Mouse (Mus musculus) midbrain, embryonic 12.5 days (tissue): ENCODE results near the gene Mcm3. TPM values are rescaled to one million over a fixed set of nuclear protein-coding genes. Genes with fewer than 3 reads are reported as not detected.

Experiments used
- ATAC-seq: fragments of 200-750 bp; cut with Nextera tagmentation; 2 replicates; pipeline ENCODE4 v1.8.0; 2017; ENCODE audit warnings: low read depth, moderate TSS enrichment, moderate library complexity; ENCODE audit not compliant: low FRiP score
- H3K27ac ChIP-seq: fragments of 300-500 bp; sonication (generic); replicated peaks from 2 replicates; pipeline ENCODE4 v1.5.1; 2016; ENCODE audit warnings: mild to moderate bottlenecking
- H3K27me3 ChIP-seq: fragments of 300-500 bp; sonication (generic); 2 replicates; pipeline ENCODE4 v1.6.1; 2016; ENCODE audit warnings: mild to moderate bottlenecking
- H3K36me3 ChIP-seq: fragments of 300-500 bp; sonication (generic); 2 replicates; pipeline ENCODE4 v1.6.1; 2016
- H3K4me1 ChIP-seq: fragments of 300-500 bp; sonication (generic); 2 replicates; pipeline ENCODE4 v1.6.1; 2016
- H3K4me2 ChIP-seq: fragments of 300-500 bp; sonication (generic); replicated peaks from 2 replicates; pipeline ENCODE4 v1.6.1; 2016; ENCODE audit warnings: mild to moderate bottlenecking, moderate library complexity
- H3K4me3 ChIP-seq: fragments of 300-500 bp; sonication (generic); 2 replicates; pipeline ENCODE4 v1.5.1; 2016; ENCODE audit warnings: mild to moderate bottlenecking
- H3K9ac ChIP-seq: fragments of 300-500 bp; sonication (generic); replicated peaks from 2 replicates; pipeline ENCODE4 v1.6.1; 2016; ENCODE audit warnings: mild to moderate bottlenecking, moderate library complexity
- H3K9me3 ChIP-seq: fragments of 300-500 bp; sonication (generic); 2 replicates; pipeline ENCODE4 v1.6.1; 2016; ENCODE audit warnings: mild to moderate bottlenecking
- WGBS: fragments of 180-500 bp; shearing (Covaris S2); methylation state at CpG from one replicate; pipeline ENCODE4 v1.1.7; 2016; 5-methylcytosine and 5-hydroxymethylcytosine counted together
- polyA plus RNA-seq: library from polyadenylated mRNA; unstranded; fragments of >200 nt; fragmentation: Nextera tagmentation; extraction: Ambion mirVana; gene quantifications from 2 replicates; pipeline ENCODE4 v1.2.1, GENCODE M21; 2016

Mcm3 gene
- polyA plus RNA-seq, 1 experiment from 2014 or later = 118 TPM

DNA sequence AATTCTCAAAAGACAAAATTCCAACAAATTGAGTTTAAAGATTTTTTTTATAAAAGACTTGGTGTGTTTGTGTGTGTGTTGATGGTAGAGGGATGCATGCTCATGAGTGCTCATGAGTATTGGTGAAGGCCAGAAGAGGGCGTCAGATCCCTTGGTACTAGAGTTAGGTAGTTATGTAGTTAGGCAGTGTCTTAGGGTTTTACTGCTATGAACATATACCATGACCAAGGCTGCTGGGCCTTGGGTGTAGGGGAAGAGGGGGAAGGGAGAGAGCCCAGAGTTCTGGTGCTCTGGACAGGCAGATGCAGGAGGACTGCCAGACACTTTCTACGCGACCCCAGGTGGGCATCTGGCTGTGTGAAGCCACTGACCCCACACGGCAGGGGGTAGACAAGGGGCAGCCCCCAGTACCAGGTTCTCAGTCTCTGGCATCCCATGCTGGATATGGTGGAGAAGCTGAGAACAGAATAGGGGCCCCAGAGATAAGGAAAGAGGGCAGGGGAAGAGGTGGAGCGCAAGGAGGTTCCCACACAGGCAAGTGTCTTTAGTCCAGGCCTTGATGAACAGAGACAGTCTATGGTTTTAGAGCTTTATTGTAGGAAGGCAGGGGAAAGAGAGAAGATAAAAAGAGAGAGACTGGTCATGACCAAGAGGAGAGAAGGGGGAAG is 12.5 kb upstream of the Mcm3 start:
- no peak overlapping the region for H3K4me2 ChIP-seq
- no peaks in the 10 kb centered on the region for H3K27me3 ChIP-seq
- ATAC-seq = no peak
- 81% methylated on average over 5 of the region's 5 CpGs for WGBS
- no peaks in the 10 kb centered on the region for H3K4me1 ChIP-seq
- no peak overlapping the region for H3K4me3 ChIP-seq
- no peaks in the 10 kb centered on the region for H3K36me3 ChIP-seq
- no peak overlapping the region for H3K9ac ChIP-seq
- H3K27ac ChIP-seq = no peak overlapping the region
- no peaks in the 10 kb centered on the region for H3K9me3 ChIP-seq

DNA sequence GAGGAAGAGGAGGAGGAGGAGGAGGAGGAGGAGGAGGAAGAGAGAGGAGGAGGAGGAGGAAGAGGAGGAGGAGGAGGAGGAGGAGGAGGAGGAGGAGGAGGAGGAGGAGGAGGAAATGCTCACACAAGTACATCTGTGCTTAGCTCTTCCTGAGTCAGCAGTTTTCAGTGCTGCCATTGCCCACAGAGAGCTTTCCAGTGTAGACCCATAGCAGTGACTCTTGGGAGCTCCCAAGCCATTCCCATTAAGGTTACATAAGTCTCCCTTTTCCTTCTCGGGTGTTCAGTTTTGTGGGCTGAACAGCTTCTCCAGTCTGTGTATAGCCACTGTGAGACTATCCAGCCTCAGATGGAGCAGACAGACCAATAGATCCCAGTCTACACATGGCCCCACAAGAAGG is 10.4 kb upstream of the Mcm3 start:
- H3K27me3 ChIP-seq = no peaks in the 10 kb centered on the region
- no peaks in the 10 kb centered on the region for H3K9me3 ChIP-seq
- WGBS = 100% methylated on average over 1 of the region's 1 CpGs
- no peak for ATAC-seq
- H3K4me3 ChIP-seq = no peak overlapping the region
- H3K4me2 ChIP-seq = no peak overlapping the region
- H3K4me1 ChIP-seq = no peaks in the 10 kb centered on the region
- H3K36me3 ChIP-seq = no peaks in the 10 kb centered on the region
- no peak overlapping the region for H3K9ac ChIP-seq
- H3K27ac ChIP-seq = no peak overlapping the region

DNA sequence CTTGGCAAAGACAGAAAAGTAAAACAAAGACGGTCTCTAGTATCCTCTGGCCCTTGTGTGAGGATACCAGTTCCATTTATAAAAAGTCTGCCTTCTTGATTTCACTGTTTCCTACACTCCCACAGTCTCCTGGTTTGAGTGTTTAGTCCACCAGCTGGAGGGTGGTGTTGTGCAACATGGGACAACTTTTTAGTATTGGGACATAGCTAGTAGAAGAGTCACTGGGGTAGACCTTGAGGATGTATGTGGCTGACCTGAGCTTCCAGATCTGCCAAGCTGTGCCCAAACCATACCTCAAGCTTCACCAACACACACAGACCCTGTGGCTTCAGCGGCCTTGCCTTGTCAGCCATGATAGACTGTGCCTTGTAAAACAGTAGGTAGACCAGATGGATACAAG is 7.9 kb upstream of the Mcm3 start:
- no peak overlapping the region for H3K27ac ChIP-seq
- H3K4me2 ChIP-seq = no peak overlapping the region
- no peak for ATAC-seq
- no peaks in the 10 kb centered on the region for H3K4me1 ChIP-seq
- H3K9me3 ChIP-seq = no peaks in the 10 kb centered on the region
- no peaks in the 10 kb centered on the region for H3K36me3 ChIP-seq
- no peak overlapping the region for H3K9ac ChIP-seq
- WGBS = 97% methylated on average over 2 of the region's 2 CpGs
- H3K27me3 ChIP-seq = no peaks in the 10 kb centered on the region
- H3K4me3 ChIP-seq = no peak overlapping the region

DNA sequence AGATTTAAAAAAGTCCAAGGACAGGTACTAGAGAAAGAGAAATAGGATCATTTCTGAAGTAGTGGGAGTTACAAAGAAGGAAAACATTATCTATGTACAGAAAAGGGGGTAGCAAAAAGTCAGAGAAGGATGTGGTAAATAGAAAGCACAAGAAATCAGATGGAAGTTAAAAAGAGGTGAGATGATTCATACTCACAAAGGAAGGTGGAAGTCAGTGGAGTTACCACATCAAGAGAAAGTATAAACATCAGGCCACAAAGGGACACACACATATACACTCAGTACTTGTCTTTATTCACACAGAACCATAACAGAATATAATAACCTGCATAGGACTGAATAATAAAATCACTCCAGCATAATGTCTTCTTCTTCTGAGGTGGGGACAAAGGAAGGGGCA is 4.9 kb upstream of the Mcm3 start:
- Histone ChIP-seq H3K27ac (no peak overlapping the region), H3K4me3 (no peak overlapping the region), H3K27me3 (no peaks in the 10 kb centered on the region), H3K36me3 (no peaks in the 10 kb centered on the region), H3K4me1 (no peaks in the 10 kb centered on the region), H3K9ac (no peak overlapping the region), H3K4me2 (no peak overlapping the region), H3K9me3 (no peaks in the 10 kb centered on the region)
- no peak for ATAC-seq

DNA sequence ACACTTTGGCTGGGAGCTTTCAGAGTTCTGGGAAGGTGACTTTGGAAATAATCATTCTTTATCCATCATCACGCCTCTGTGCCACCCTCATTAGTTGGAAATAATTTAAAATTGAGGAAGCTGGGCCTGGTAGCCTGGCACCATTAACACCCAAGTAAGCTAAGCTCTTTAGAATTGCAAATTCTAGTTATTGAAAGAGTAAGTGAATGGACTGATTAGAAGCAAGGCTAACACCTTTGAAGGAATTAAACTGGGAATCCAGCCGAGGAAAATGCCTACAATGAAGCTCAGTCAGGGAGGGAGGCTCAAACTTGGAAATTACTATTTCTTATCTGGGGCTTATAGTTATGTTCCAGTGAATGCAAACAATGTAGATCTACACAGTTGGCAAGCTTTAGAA is 3.8 kb upstream of the Mcm3 start:
- no peak for ATAC-seq
- WGBS = 19% methylated on average over 2 of the region's 2 CpGs
- H3K4me2 ChIP-seq = no peak overlapping the region

DNA sequence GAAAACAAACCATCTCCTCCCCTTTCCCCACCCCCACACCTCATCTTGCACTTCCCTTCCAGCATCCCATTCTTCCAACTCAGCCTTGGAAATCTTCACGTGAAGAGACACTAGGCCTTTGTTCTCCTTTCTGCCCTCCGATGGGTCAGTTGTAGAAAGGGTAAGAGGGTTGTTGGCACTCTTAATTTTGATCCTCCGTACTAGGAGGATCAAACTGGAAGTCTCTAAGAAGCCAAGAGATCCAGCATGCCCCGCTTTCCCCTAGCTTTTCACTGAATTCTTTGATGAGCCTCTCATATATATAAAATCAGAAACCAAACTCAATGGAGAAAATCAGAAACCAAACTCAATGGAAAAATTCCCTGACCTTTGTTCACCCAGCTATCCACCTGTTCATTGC is 3.4 kb upstream of the Mcm3 start:
- 45% methylated on average over 4 of the region's 4 CpGs for WGBS
- no peak for ATAC-seq

More for the DNA sequence above, 3.8 kb upstream of the Mcm3 start:
- no peaks in the 10 kb centered on the region for H3K36me3 ChIP-seq
- no peak overlapping the region for H3K27ac ChIP-seq
- no peak overlapping the region for H3K4me3 ChIP-seq
- no peaks in the 10 kb centered on the region for H3K9me3 ChIP-seq
- H3K27me3 ChIP-seq = no peaks in the 10 kb centered on the region
- H3K9ac ChIP-seq = no peak overlapping the region
- 0 out of 2 replicates have a peak, but pooled peaks cover 2% of the 10 kb centered on the region for H3K4me1 ChIP-seq

DNA sequence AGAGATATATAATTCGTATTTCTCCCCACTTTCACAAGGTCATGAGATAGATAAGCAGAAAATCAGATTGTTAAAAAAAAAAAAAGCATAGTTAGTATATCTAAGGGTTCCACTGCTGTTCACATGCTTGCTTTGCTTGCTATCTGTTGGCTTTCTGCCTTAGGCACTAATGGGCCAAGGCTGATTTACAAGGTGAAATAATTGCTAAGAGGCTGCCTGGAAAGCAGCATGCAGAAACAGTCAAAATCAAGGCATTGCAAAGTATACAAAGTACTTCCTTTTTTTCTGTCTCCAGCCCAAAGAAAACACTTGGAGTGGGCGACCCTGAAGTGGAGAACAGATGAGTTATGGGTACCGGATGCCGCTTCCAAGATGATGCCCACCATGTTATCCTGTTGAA is 847 bp upstream of the Mcm3 start:
- Histone ChIP-seq H3K4me1 (peaks cover 12% of the 10 kb centered on the region), H3K4me2 (no peak overlapping the region), H3K9ac (no peak overlapping the region), H3K27ac (no peak overlapping the region), H3K9me3 (no peaks in the 10 kb centered on the region), H3K4me3 (no peak overlapping the region), H3K36me3 (peaks cover 12% of the 10 kb centered on the region), H3K27me3 (no peaks in the 10 kb centered on the region)
- 88% methylated on average over 4 of the region's 4 CpGs for WGBS
- no peak for ATAC-seq

More for the DNA sequence above, 3.4 kb upstream of the Mcm3 start:
- H3K9ac ChIP-seq = no peak overlapping the region
- H3K4me1 ChIP-seq = peaks cover 6% of the 10 kb centered on the region
- H3K4me2 ChIP-seq = no peak overlapping the region
- H3K27me3 ChIP-seq = no peaks in the 10 kb centered on the region
- no peaks in the 10 kb centered on the region for H3K9me3 ChIP-seq
- no peaks in the 10 kb centered on the region for H3K36me3 ChIP-seq
- H3K4me3 ChIP-seq = no peak overlapping the region
- H3K27ac ChIP-seq = no peak overlapping the region

DNA sequence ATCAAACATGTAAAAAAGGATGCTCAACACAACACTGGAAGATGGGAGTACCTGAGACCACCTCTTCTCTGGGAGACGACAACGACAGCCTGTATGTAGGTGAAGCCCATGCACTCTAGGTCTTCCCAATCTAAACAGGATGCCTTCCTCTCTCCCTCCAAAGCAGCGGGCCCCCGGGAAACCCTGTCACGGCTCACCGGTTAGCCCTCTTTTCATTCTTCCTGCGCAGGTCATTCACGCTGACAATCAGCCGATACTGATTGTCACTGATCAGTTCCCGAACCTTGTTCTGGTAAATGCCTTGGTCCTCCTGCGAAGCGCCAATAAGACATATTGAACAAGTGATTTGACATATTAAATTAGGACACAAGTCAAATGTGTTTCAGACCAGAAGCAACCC is 2.5 kb downstream of the Mcm3 start:
- ATAC-seq = no peak
- Histone ChIP-seq H3K27me3 (no peaks in the 10 kb centered on the region), H3K4me2 (peak overlapping the region; percentile 39), H3K36me3 (peaks cover 45% of the 10 kb centered on the region), H3K4me3 (no peak overlapping the region), H3K9ac (no peak overlapping the region), H3K4me1 (peaks cover 12% of the 10 kb centered on the region), H3K9me3 (no peaks in the 10 kb centered on the region), H3K27ac (no peak overlapping the region)
- WGBS = 52% methylated on average over 12 of the region's 12 CpGs

DNA sequence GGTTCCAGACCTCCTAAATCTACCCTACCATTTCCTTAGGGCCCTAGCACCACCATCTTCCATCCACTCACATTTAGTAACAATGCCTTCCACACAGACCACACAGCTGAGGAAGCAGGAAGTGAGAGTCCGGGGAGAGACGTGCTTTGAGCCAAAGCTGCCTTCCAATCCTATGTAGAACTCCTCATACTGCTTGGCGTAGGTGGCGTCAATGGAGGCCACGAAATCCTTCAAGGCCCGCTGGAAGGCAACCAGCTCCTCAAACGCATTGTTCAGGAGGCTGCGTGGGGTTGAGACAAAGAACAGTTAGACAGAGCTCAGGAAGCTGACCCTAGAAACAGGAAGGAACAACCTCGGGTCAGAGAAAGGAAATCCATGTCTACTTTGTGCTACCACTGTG is 2.9 kb downstream of the Mcm3 start:
- Histone ChIP-seq H3K4me2 (no peak overlapping the region), H3K9ac (no peak overlapping the region), H3K27me3 (no peaks in the 10 kb centered on the region), H3K9me3 (no peaks in the 10 kb centered on the region), H3K4me1 (peaks cover 12% of the 10 kb centered on the region), H3K4me3 (no peak overlapping the region), H3K36me3 (peaks cover 49% of the 10 kb centered on the region), H3K27ac (no peak overlapping the region)
- no peak for ATAC-seq
- 84% methylated on average over 9 of the region's 9 CpGs for WGBS

DNA sequence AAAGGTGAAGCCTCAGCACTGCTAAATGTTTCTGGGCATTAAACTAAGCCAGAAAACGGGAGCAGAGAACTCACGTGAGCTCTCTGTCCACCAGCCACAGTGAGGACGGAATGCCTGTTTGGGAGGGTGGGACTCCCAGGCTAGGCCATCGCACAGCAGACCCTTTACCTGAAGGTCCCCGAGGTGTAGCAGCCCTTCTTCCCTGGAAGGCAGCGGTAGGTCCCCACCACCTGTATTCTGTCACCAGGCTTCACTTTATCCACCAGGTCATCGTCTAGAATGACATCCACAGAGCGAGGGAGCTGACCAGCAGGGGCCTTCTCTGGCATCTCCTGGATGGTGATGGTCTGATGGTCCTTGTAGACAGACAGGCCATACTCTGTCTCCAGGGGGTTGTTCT is 5.6 kb downstream of the Mcm3 start:
- WGBS = 94% methylated on average over 8 of the region's 8 CpGs
- H3K9ac ChIP-seq = no peak overlapping the region

DNA sequence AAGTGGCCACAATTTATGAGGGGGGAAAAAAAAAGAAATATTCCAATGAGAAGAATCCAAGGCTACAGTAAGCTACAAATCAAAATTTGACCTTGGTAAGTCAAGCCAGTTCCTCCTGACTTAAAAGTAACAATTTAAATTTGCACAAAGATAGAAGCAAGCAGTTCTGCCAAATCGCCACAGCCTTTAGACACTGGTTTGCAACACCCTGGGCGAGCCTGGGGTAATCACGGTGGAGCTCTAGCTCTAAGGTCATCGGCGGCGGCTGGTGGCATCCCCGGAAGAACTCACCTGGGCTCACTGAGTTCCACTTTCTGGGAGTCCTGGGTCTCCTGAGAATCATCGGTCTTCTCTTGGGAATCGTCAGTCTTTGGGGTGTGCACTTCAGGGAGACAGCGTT is 15.6 kb downstream of the Mcm3 start:
- Histone ChIP-seq H3K36me3 (peaks cover 89% of the 10 kb centered on the region), H3K9me3 (no peaks in the 10 kb centered on the region), H3K9ac (no peak overlapping the region), H3K27me3 (no peaks in the 10 kb centered on the region), H3K4me2 (no peak overlapping the region), H3K4me3 (no peak overlapping the region), H3K4me1 (no peaks in the 10 kb centered on the region), H3K27ac (no peak overlapping the region)
- ATAC-seq = no peak
- 96% methylated on average over 10 of the region's 10 CpGs for WGBS

More for the DNA sequence above, 5.6 kb downstream of the Mcm3 start:
- no peak overlapping the region for H3K4me2 ChIP-seq
- no peak for ATAC-seq
- H3K9me3 ChIP-seq = no peaks in the 10 kb centered on the region
- H3K27me3 ChIP-seq = no peaks in the 10 kb centered on the region
- no peak overlapping the region for H3K27ac ChIP-seq
- H3K36me3 ChIP-seq = peaks cover 76% of the 10 kb centered on the region
- H3K4me3 ChIP-seq = no peak overlapping the region
- H3K4me1 ChIP-seq = peaks cover 12% of the 10 kb centered on the region

DNA sequence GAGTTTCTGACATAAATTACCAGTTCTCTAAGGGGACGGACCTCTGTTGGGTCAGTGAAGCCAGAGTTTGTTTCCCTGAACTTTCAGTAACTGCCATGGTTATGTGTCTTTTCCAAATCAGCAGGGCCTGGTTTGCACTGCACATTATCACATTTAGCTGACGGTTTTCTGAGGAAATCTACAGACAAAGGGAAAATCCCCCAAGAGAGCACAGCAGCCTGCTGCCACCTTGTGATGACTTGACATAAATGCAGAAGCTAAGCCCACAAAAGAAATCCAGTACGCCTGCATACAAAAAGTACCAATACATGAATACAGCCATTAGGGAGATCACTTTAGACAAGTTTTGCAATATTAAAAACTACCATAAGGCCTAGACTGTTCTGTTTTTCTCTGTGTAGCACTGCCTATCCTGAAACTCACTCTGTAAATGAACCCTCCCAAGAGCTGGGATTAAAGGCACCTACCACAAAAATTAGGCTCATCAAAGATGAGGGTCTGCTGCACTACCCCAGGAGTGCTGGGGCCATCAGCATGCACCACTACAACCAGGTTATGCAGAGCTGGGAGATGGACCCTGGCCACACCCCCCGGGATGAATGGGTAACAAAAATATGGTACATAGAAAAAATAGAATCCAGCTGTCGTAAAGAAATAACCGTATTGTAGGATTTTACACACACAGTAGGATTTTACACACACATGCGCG is 18.3 kb downstream of the Mcm3 start:
- Histone ChIP-seq H3K27me3 (no peaks in the 10 kb centered on the region), H3K9me3 (no peaks in the 10 kb centered on the region), H3K36me3 (peaks cover 68% of the 10 kb centered on the region), H3K9ac (no peak overlapping the region), H3K4me2 (no peak overlapping the region), H3K4me3 (no peak overlapping the region), H3K27ac (no peak overlapping the region; the same call in 1 of the 2 replicates), H3K4me1 (no peaks in the 10 kb centered on the region)
- WGBS = 77% methylated on average over 8 of the region's 8 CpGs
- peak; percentile 69 for ATAC-seq
